ENCODE assay signal across 10 mouse cellular contexts in the genomic region with DNA sequence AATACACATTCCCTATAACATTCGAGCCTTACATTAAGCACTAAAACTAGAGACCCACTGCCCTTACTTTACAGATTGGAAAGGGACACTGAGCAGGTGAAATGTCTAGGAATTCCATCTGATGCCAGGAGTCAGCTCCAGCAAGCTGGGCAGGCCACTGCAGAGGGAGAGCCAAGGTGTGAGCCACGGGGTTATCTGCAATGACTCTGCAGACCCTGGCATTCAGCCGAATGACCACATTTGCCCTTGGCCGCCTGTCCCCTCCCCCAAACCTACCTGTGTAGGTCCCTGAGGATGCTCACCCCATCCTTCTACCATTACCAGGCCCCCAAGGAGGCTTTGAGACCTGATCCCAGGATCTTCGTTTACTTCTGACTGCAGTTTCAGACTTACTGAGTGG. TPM values are rescaled to one million over a fixed set of nuclear protein-coding genes. Genes with fewer than 3 reads are reported as not detected.
A peak's percentile ranks its signal among the peaks of the same experiment; 100 is the strongest.
DNase-seq lines count a peak whose midpoint lies in the region; ATAC-seq lines count a peak whose summit lies in the region.
"Had no signal": no experiment of that assay in that cellular context is flagged by ENCODE, and none has a peak within 500 bp of the region (broad histone marks: within the 10 kb centered on the region; RNA-seq: fewer than 3 reads in every experiment).

No protein-coding gene starts in this region.

- 0 out of 2 replicates have a peak overlapping the region, but pooled peaks have one; percentile 100 for H3K4me2 ChIP-seq in embryonic facial prominence, embryonic 12.5 days (replicated peaks)
- H3K4me2 ChIP-seq in hindbrain, embryonic 16.5 days (ENCODE audit: low read length) = peak overlapping the region; percentile 98

- no peak for ATAC-seq in embryonic facial prominence, embryonic 12.5 days (ENCODE audit: insufficient number of reproducible peaks, insufficient read depth, low FRiP score, low TSS enrichment)
- no peak for ATAC-seq in hindbrain, embryonic 16.5 days

- peak overlapping the region; percentile 78; the same call in 1 of the 2 replicates for H3K4me3 ChIP-seq in heart, embryonic 10.5 days
- no peak overlapping the region for H3K4me3 ChIP-seq in embryonic facial prominence, embryonic 12.5 days
- H3K4me3 ChIP-seq in hindbrain, embryonic 16.5 days (ENCODE audit: low read length) = peak overlapping the region; percentile 65

- H3K27ac ChIP-seq in heart, embryonic 10.5 days = no peak overlapping the region
- H3K27ac ChIP-seq in embryonic facial prominence, embryonic 12.5 days = no peak overlapping the region
- no peak overlapping the region for H3K27ac ChIP-seq in hindbrain, embryonic 16.5 days (ENCODE audit: low read depth, low read length)

- peaks cover 24% of the 10 kb centered on the region for H3K4me1 ChIP-seq in heart, embryonic 10.5 days
- H3K4me1 ChIP-seq in embryonic facial prominence, embryonic 12.5 days = 0 out of 2 replicates have a peak, but pooled peaks cover 6% of the 10 kb centered on the region
- peaks cover 24% of the 10 kb centered on the region for H3K4me1 ChIP-seq in hindbrain, embryonic 16.5 days (ENCODE audit: control insufficient read depth, insufficient read depth, low read depth, low read length)

- 69% methylated on average over 5 of the region's 5 CpGs for WGBS in heart, embryonic 10.5 days
- 75% methylated on average over 5 of the region's 5 CpGs for WGBS in embryonic facial prominence, embryonic 12.5 days
- WGBS in hindbrain, embryonic 16.5 days = 85% methylated on average over 5 of the region's 5 CpGs

- H3K27me3 ChIP-seq in heart, embryonic 10.5 days (ENCODE audit: insufficient read depth, poor library complexity, severe bottlenecking) = peaks cover 90% of the 10 kb centered on the region
- H3K27me3 ChIP-seq in embryonic facial prominence, embryonic 12.5 days = peaks cover 53% of the 10 kb centered on the region
- H3K27me3 ChIP-seq in hindbrain, embryonic 16.5 days (replicated peaks; ENCODE audit: control insufficient read depth, insufficient read depth, low read length) = no peaks in the 10 kb centered on the region; the same call in 1 of the 2 replicates

- H3K9me3 ChIP-seq in heart, embryonic 10.5 days = no peaks in the 10 kb centered on the region
- no peaks in the 10 kb centered on the region for H3K9me3 ChIP-seq in embryonic facial prominence, embryonic 12.5 days
- no peaks in the 10 kb centered on the region for H3K9me3 ChIP-seq in hindbrain, embryonic 16.5 days (ENCODE audit: control insufficient read depth, low read length)

- H3K36me3 ChIP-seq in heart, embryonic 10.5 days = no peaks in the 10 kb centered on the region
- H3K36me3 ChIP-seq in embryonic facial prominence, embryonic 12.5 days = no peaks in the 10 kb centered on the region
- no peaks in the 10 kb centered on the region for H3K36me3 ChIP-seq in hindbrain, embryonic 16.5 days (ENCODE audit: control insufficient read depth, insufficient read depth, low read length)

- H3K9ac ChIP-seq in embryonic facial prominence, embryonic 12.5 days = no peak overlapping the region
- H3K9ac ChIP-seq in hindbrain, embryonic 16.5 days (ENCODE audit: low read depth, low read length) = peak overlapping the region; percentile 88

- DNase-seq in heart, embryonic 10.5 days (ENCODE audit: low spot score) = no peak
- no peak for DNase-seq in heart, adult 8-10 months (ENCODE audit: low spot score)
- DNase-seq in adrenal gland, postnatal 14 days = peak; percentile 68
- no peak for DNase-seq in right cerebral cortex, postnatal 36 days (ENCODE audit: low spot score in 2 of 2)
- no peak for DNase-seq in MN1 (ENCODE audit: low spot score)
- no peak for DNase-seq in layer of hippocampus, adult 9-11 months
- DNase-seq: layer of hippocampus, postnatal 36 days had no signal

RNA-seq across cellular contexts. Expression of a gene that starts 1.3 kb away (rescaled TPM):
- 0.26 and 0.60 TPM in 2 replicates for polyA plus RNA-seq in heart, embryonic 10.5 days (2016; fragmentation: Nextera tagmentation; extraction: Ambion mirVana)
- 10 to 100 TPM; 11.8 to 22.9 (median 17.5) TPM for total RNA-seq in heart, adult 8-10 months (2022)
- 64.1 and 71.4 TPM in 2 replicates for total RNA-seq in adrenal gland, postnatal 14 days (2021)
- 0.47 and 0.87 TPM in 2 replicates for polyA plus RNA-seq in embryonic facial prominence, embryonic 12.5 days (2016; fragmentation: Nextera tagmentation; extraction: Ambion mirVana)
- polyA plus RNA-seq in hindbrain, embryonic 16.5 days (2015; fragmentation: Nextera tagmentation; extraction: Ambion mirVana) = 8.3 and 10.0 TPM in 2 replicates
- total RNA-seq: megakaryocyte progenitor cell, adult 5-6 weeks had no signal

RNA-seq across cellular contexts. Expression of a gene that starts 16.2 kb away (rescaled TPM):
- 3.0 and 3.4 TPM in 2 replicates for polyA plus RNA-seq in heart, embryonic 10.5 days (2016; fragmentation: Nextera tagmentation; extraction: Ambion mirVana)
- 1 to 10 TPM; 3.8 to 5.2 (median 4.0) TPM for total RNA-seq in heart, adult 8-10 months (2022)
- 3.7 and 5.6 TPM in 2 replicates for total RNA-seq in adrenal gland, postnatal 14 days (2021)
- 6.3 TPM in 2 replicates for polyA plus RNA-seq in embryonic facial prominence, embryonic 12.5 days (2016; fragmentation: Nextera tagmentation; extraction: Ambion mirVana)
- 11.1 and 12.8 TPM in 2 replicates for polyA plus RNA-seq in hindbrain, embryonic 16.5 days (2015; fragmentation: Nextera tagmentation; extraction: Ambion mirVana)
